Mouse (Mus musculus): Measurements from ENCODE around the gene 4930596D02Rik. TPM values are rescaled to one million over a fixed set of nuclear protein-coding genes. Genes with fewer than 3 reads are reported as not detected.

The 4930596D02Rik gene
- not detected in 2 replicates for polyA plus RNA-seq (2012; rRNA removed)

GRCm38 (mm10) chr14:35811878-35812277, at the start of gene 4930596D02Rik:
Gene 4930596D02Rik (minus strand): TSS chr14:35811978.
- H3K27me3 ChIP-seq (ENCODE audit: control insufficient read depth, insufficient read depth, low read length) = no peaks in the 10 kb centered on the region
- no peak within 1 kb of the TSS for H3K27ac ChIP-seq (ENCODE audit: control insufficient read depth, insufficient read depth, low read length)
- no peaks in the 10 kb centered on the region for H3K4me1 ChIP-seq (replicated peaks; ENCODE audit: control insufficient read depth, insufficient read depth, low read length)
- WGBS = 66% methylated on average over 4 of the region's 4 CpGs
- DNase-seq = no peak
- H3K4me3 ChIP-seq (ENCODE audit: control insufficient read depth, insufficient read depth, low read length) = no peak within 1 kb of the TSS
- no peaks in the 10 kb centered on the region for H3K36me3 ChIP-seq (ENCODE audit: control insufficient read depth, insufficient read depth, low read length)
- TF ChIP-seq CTCF (IDR thresholded peaks at IDR 0.05; ENCODE audit: borderline replicate concordance, control insufficient read depth, extremely low read depth, insufficient read depth, low read length, poor library complexity) = no peak
- TF ChIP-seq POLR2A (IDR thresholded peaks at IDR 0.05; ENCODE audit: control insufficient read depth, extremely low read depth, insufficient read depth, low read length, poor library complexity) = no peak

- Histone ChIP-seq H3K4me3 (ENCODE audit: control insufficient read depth, insufficient read depth, low read length) (no peak overlapping the region), H3K27me3 (ENCODE audit: control insufficient read depth, insufficient read depth, low read length) (no peaks in the 10 kb centered on the region), H3K27ac (ENCODE audit: control insufficient read depth, insufficient read depth, low read length) (no peak overlapping the region), H3K4me1 (replicated peaks; ENCODE audit: control insufficient read depth, insufficient read depth, low read length) (no peaks in the 10 kb centered on the region), H3K36me3 (ENCODE audit: control insufficient read depth, insufficient read depth, low read length) (no peaks in the 10 kb centered on the region)
- no peak for DNase-seq
- TF ChIP-seq CTCF (IDR thresholded peaks at IDR 0.05; ENCODE audit: borderline replicate concordance, control insufficient read depth, extremely low read depth, insufficient read depth, low read length, poor library complexity) (no peak), POLR2A (IDR thresholded peaks at IDR 0.05; ENCODE audit: control insufficient read depth, extremely low read depth, insufficient read depth, low read length, poor library complexity) (no peak)
- 89% methylated on average over 1 of the region's 1 CpGs for WGBS
These were observed 41.5 kb upstream of the 4930596D02Rik start for GRCm38 (mm10) chr14:35853254-35853653.

GRCm38 (mm10) chr14:35845271-35845670, 33.5 kb upstream of the 4930596D02Rik start:
- H3K27me3 ChIP-seq (ENCODE audit: control insufficient read depth, insufficient read depth, low read length) = no peaks in the 10 kb centered on the region
- no peak overlapping the region for H3K27ac ChIP-seq (ENCODE audit: control insufficient read depth, insufficient read depth, low read length)
- H3K4me3 ChIP-seq (ENCODE audit: control insufficient read depth, insufficient read depth, low read length) = no peak overlapping the region
- 93% methylated on average over 6 of the region's 6 CpGs for WGBS
- TF ChIP-seq POLR2A (IDR thresholded peaks at IDR 0.05; ENCODE audit: control insufficient read depth, extremely low read depth, insufficient read depth, low read length, poor library complexity) (no peak), CTCF (IDR thresholded peaks at IDR 0.05; ENCODE audit: borderline replicate concordance, control insufficient read depth, extremely low read depth, insufficient read depth, low read length, poor library complexity) (no peak)
- no peaks in the 10 kb centered on the region for H3K4me1 ChIP-seq (replicated peaks; ENCODE audit: control insufficient read depth, insufficient read depth, low read length)
- DNase-seq = no peak
- no peaks in the 10 kb centered on the region for H3K36me3 ChIP-seq (ENCODE audit: control insufficient read depth, insufficient read depth, low read length)

GRCm38 (mm10) chr14:35842111-35842721, 30.4 kb upstream of the 4930596D02Rik start:
- Histone ChIP-seq H3K27me3 (ENCODE audit: control insufficient read depth, insufficient read depth, low read length) (no peaks in the 10 kb centered on the region), H3K27ac (ENCODE audit: control insufficient read depth, insufficient read depth, low read length) (no peak overlapping the region), H3K36me3 (ENCODE audit: control insufficient read depth, insufficient read depth, low read length) (no peaks in the 10 kb centered on the region), H3K4me1 (replicated peaks; ENCODE audit: control insufficient read depth, insufficient read depth, low read length) (no peaks in the 10 kb centered on the region), H3K4me3 (ENCODE audit: control insufficient read depth, insufficient read depth, low read length) (no peak overlapping the region)
- TF ChIP-seq CTCF (IDR thresholded peaks at IDR 0.05; ENCODE audit: borderline replicate concordance, control insufficient read depth, extremely low read depth, insufficient read depth, low read length, poor library complexity) (no peak), POLR2A (IDR thresholded peaks at IDR 0.05; ENCODE audit: control insufficient read depth, extremely low read depth, insufficient read depth, low read length, poor library complexity) (no peak)
- no peak for DNase-seq
- 88% methylated on average over 7 of the region's 7 CpGs for WGBS

GRCm38 (mm10) chr14:35792656-35793213, 19.0 kb downstream of the 4930596D02Rik start:
- TF ChIP-seq CTCF (IDR thresholded peaks at IDR 0.05; ENCODE audit: borderline replicate concordance, control insufficient read depth, extremely low read depth, insufficient read depth, low read length, poor library complexity) = no peak
- no peak for TF ChIP-seq POLR2A (IDR thresholded peaks at IDR 0.05; ENCODE audit: control insufficient read depth, extremely low read depth, insufficient read depth, low read length, poor library complexity)
- Histone ChIP-seq H3K36me3 (ENCODE audit: control insufficient read depth, insufficient read depth, low read length) (no peaks in the 10 kb centered on the region), H3K4me1 (replicated peaks; ENCODE audit: control insufficient read depth, insufficient read depth, low read length) (no peaks in the 10 kb centered on the region), H3K4me3 (ENCODE audit: control insufficient read depth, insufficient read depth, low read length) (no peak overlapping the region), H3K27me3 (ENCODE audit: control insufficient read depth, insufficient read depth, low read length) (no peaks in the 10 kb centered on the region), H3K27ac (ENCODE audit: control insufficient read depth, insufficient read depth, low read length) (no peak overlapping the region)
- DNase-seq = no peak
- 81% methylated on average over 3 of the region's 3 CpGs for WGBS

GRCm38 (mm10) chr14:35780033-35780432, 31.7 kb downstream of the 4930596D02Rik start:
- 93% methylated on average over 3 of the region's 3 CpGs for WGBS
- TF ChIP-seq CTCF (IDR thresholded peaks at IDR 0.05; ENCODE audit: borderline replicate concordance, control insufficient read depth, extremely low read depth, insufficient read depth, low read length, poor library complexity) (no peak), POLR2A (IDR thresholded peaks at IDR 0.05; ENCODE audit: control insufficient read depth, extremely low read depth, insufficient read depth, low read length, poor library complexity) (no peak)
- H3K36me3 ChIP-seq (ENCODE audit: control insufficient read depth, insufficient read depth, low read length) = no peaks in the 10 kb centered on the region

More at GRCm38 (mm10) chr14:35780033-35780432, 31.7 kb downstream of the 4930596D02Rik start:
- H3K4me3 ChIP-seq (ENCODE audit: control insufficient read depth, insufficient read depth, low read length) = no peak overlapping the region
- DNase-seq = no peak
- no peak overlapping the region for H3K27ac ChIP-seq (ENCODE audit: control insufficient read depth, insufficient read depth, low read length)
- H3K4me1 ChIP-seq (replicated peaks; ENCODE audit: control insufficient read depth, insufficient read depth, low read length) = no peaks in the 10 kb centered on the region
- no peaks in the 10 kb centered on the region for H3K27me3 ChIP-seq (ENCODE audit: control insufficient read depth, insufficient read depth, low read length)
